Mouse (Mus musculus) left cerebral cortex, adult 8-10 months (tissue): Measurements from ENCODE around the gene Clybl. TPM values are rescaled to one million over a fixed set of nuclear protein-coding genes. Genes with fewer than 3 reads are reported as not detected.

ENCODE experiments used
- DNase-seq, 2 experiments: peaks; one replicate each; pipeline ENCODE4 v3.0.0; 2022; ENCODE audit warnings: low spot score in 2 of 2
- total RNA-seq, 4 experiments: library from RNA; stranded (reverse); gene quantifications; 2 replicates each; pipeline ENCODE4 v1.2.4; 2022

The Clybl gene
- total RNA-seq, 4 experiments from 2014 or later: 25.2 to 32.9 (median 27.3) TPM

DNA sequence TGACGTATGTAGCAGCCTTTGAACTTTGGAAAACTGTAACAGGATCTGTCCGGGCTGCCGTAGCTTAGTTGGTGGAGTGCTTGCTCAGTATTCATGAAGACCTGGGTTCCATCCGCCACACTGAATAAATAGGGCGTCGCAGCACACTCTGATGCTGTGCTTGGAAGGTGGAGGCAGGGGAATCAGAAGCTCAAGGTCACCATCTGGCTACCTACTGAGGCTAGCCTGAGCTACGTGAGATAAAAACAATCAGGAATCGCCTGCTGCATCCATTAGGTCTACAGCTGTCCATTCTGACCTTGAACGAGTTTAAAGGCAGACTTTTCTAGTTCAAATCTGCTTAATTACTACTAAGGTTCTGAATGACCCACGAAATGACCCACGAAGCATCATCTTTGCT, 118.8 kb downstream of the Clybl start:
- DNase-seq: no peak

DNA sequence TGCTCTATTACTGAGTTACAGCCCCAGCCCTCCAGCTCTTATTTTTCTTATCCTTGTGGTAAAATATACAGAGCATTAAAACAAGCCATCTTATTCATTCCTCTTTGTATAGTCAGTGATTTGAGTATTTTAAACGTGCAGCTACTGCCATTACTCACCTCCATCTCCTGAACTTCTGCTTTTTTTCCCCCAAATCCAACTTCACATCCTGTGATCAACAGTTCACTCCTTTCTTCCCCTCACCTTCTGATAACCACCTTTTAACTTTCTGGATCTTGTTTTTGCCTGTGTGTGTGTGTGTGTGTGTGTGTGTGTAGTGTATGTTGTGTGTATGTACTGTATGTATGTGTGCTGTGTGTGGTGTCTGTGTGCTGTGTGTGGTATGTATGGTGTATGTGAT, 122.3 kb downstream of the Clybl start:
- no peak for DNase-seq

DNA sequence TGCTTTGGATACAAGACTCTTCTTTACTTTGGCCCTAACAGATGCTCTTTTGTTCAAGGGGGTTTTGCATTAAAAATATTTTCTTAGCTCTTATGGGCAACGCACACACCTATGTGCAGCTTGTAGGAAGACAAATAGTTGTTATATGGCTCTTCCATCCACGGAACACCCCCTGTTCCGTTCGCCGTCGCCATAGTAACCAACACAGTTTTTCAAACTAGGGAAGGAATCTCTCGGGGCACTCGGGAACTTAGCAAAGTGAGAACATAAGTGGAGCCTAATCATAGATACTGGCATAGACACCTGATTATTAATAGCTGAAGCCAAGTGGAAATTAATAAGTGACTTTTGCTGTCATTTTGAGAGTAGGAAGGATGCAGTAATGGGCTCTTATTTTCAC, 123.6 kb downstream of the Clybl start:
- DNase-seq: no peak

DNA sequence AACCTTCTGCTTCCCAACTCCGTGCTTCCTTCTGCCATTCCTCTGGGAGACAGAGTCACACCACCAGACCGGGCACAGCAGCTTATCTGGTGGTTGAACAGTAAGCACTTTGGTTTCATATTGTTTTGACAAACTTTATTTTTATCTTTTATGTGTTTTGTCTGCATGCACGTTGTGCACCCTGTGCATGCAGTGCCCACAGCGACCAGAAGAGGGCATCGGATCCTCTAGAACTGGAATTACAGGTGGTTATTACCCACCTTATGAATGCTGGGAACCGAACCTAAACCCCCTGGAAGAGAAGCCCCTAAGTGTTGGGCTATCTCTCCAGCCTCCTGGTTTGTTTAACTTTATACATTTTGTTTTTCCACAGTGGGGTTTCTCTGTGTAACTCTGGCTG, 130.9 kb downstream of the Clybl start:
- DNase-seq: no peak

DNA sequence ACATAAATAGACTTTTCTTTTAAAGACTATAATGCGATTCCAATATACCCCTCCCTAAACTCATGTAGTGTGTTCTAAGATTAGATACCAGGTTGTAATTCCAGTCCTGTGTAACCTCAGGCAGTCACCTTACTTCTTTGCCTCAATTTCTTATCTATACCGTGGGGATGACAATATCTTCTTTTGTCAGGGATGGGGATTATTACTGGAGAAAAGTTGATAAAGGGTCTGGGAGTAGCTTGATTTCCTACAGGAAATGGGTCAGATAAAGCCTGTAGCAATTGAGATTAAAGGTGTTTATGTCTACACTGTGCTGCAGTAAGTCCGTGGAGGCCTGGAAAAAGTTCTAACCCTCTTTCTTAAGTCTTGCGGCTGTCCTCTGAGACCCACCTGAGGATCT, 131.8 kb downstream of the Clybl start:
- DNase-seq: no peak

GRCm38 (mm10) chr14:122315743-122316142, 134.2 kb downstream of the Clybl start:
- no peak for DNase-seq

DNA sequence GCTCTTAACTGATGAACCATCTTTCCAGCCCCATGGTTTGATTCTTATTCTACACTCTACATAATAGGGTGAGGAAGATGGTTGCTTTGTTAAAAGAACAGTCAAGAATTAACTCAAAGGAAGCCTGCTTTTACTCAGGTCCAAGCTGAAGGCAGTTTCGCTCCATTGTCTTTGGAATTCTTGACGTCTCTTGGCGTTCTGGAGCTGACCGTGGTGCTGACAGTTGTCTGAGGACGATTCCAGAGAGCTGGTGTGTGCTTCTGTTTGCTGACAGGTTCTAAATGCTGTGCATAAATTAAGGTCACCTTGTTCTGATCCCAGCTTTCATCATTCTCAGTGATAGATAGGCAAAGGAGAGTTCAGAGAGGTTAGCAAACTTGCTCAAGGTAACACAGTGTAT, 140.6 kb downstream of the Clybl start:
- DNase-seq: no peak

- DNase-seq: no peak
Measured at GRCm38 (mm10) chr14:122323838-122324458, 142.4 kb downstream of the Clybl start.

DNA sequence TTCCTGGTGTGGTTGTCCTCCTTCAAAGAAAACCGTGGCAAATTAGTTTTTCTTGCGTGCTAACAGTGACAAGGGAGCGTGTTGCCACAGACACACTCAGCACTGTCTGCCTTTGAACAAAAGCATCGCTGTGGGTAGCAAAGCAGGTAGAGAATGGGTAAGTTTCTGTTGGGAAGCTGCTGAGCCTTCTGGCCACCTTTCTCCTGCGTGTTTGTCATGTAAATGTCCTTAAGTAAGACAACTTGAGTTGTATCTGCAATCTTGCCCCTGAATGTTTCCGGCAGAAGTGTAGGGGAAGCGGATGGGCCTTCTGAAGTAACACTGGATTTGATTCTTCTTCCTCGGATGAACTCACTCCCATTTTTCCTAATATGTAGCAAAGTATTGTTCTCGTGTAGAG, 148.6 kb downstream of the Clybl start:
- DNase-seq: no peak

DNA sequence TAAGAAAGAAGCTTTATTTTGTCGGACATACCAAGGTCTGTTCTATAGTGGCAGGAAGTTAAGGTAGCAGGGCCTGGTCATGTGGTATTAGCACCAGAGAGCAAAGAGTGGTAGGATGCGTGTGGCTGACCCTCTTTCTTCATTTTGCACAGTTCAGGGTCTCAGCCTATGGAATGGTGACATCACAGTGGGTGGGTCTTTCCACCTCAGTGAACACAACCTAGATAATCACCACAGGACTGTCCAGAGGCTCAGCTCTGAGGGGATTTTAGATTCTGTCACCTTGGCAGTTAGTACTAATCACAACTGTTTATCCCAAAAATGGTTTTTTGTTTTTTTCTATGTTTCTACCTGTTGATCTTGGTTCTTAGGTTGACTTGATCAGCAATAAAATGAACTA, 149.2 kb downstream of the Clybl start:
- DNase-seq: no peak

DNA sequence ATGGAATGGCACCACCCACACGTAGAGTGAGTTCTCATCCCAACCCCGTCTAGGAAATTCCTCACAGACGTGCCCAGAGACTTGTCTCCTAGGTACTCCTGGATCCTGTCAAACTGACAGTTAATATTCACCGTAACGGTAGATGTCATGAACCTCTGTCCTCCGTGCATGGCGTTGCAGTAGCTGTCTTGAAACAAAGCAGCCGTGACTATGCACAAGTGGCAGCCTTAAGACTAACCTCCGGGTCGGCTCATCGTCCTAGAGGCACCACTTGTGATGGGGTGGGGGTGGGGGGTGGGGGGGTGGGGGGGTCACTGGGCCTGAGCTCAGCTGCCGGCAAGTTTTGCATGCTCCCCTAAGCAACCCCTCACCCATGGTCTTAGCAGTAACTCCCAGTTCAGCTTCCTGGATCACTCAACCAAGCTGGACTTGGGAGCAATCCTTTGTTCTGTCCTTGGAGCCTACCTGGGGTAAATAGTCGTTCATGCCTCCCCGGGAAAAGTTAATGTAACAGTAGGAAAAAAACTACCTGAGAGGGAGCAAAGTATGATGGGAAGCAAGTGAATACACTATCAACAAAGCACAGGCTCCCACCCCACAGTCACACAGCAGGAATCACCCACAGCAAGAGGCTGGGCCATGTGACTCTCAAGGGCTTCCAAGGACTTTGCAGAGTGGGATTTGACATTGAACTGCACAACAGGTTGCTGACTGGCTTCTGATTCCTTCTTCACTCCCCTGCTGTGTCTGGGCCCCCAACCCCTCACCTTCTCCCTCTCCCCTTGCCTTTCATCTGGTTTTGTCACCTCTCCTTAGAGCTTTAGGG, 150.3 kb downstream of the Clybl start:
- no peak for DNase-seq

GRCm38 (mm10) chr14:122336957-122337356, 155.5 kb downstream of the Clybl start:
- DNase-seq: no peak

GRCm38 (mm10) chr14:122338784-122339183, 157.3 kb downstream of the Clybl start:
- DNase-seq: no peak

- no peak for DNase-seq
Measured at GRCm38 (mm10) chr14:122340141-122340540, 158.6 kb downstream of the Clybl start.

DNA sequence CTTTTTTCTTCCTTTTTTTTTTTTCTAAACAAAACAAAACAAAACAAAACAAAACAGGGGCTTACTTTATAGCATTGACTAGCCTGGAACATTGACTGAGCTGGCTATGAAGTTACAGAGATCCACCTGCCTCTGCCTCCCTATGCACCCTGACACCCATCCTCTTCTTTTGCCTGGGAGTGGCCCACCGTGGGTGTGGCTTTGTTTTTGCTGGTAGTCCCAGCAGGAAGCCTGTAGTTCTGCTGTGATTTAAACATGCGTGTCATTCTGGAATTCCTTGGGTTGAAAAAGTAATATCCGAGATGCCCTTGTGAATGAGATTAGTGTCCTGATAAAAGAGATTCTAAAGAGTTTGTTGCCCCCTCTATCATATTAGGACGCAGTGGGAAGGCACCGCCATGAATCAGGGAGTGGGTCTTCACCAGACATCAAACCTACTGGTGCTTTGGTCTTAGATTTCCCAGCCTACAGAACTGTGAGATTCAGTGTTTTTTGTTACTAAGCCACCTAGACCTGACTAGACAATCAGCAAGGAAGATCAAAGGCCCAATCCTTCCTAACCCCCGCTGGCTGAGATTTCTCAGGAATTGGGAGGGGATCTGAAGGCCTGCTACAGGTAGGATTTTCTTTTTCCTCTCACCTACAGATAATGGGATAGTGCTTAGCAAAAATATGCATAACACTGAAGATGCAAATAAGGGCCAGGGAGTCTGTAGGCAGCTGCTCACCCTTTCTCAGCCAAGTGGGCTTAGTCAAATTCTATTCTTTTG, 160.3 kb downstream of the Clybl start:
- no peak for DNase-seq

DNA sequence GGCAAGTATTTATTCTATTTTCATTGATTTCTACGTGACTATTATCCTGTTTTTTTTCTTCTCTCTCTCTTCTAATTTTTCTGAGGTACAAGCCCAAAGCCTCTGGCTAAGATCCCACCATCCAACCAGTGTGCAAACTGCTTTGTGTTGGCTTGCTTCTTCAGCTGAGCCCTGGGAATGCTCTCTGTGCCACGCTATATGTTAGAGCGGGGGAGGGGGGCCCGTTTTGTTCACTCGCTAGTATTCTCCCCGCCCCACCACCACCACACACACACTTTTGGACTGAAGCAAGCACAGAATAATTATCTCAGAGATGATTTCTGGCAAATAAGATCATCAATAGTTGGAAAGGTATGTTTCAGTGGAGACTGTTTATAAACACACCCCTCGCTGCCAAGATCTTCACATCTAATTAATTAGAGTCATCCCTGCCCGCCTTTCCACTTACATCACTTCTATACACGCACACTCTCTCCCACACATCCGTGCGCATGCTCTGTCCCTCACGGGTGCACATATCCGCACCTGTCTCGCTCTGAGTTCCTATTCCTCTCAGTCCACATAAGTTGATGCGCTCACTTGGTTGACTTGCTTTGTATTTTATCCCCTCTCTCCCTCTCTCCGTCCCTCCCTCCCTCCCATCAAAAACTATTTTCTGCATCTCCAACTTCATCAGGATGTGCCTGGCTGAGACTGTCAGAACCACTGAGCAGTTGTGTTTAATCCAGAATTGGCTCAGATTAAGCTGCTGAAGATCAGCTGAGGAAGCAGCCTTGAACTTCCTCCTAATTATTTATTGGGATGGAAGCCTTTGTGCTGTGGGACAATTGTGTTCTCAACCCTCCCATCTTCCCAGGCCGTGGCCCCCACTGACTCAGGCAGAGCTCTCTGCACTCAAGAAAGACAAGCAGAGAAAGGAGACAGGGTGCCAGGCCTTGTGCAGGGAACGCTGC, 163.0 kb downstream of the Clybl start:
- no peak for DNase-seq

DNA sequence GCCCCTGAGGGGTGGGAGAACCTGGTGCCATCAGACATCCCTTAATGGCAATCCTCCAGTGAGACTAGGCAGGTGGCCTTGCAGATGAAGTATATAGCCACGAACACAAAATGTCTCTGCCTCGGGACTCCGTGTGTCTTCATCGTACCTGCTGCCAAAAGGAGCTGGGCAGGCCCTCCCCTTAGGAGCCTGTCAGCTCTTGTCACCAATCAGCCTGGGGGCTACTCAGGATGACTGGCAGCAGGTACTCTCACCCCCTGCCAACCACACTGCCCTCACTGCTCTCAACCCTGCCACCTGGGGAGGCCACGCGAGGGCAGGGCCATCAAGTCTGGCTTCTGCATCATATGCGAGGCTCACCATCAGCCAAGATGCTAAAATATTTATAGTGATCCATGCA, 166.6 kb downstream of the Clybl start:
- DNase-seq: no peak

- DNase-seq: no peak
Measured at GRCm38 (mm10) chr14:122349326-122349725, 167.8 kb downstream of the Clybl start.

GRCm38 (mm10) chr14:122349761-122350160, 168.3 kb downstream of the Clybl start:
- DNase-seq: no peak

DNA sequence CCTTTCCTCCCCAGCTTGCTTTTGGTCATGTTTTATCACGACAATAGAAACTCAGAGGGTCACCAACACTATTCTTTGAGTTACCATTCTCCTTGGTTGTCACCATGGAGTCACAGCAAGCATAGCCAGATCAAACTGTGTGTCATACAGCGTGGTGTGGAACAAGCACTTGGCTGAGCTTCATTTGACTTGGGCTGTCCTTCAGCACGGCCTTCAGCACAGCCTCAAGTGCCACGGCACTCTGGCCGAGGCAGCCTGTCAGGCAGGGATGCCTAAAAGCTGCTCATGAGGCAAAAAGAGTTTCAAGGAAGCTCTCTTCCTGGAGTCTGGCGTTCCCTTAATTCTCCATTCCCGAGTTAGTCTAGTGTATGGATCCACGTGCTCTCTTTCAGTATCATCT, 169.3 kb downstream of the Clybl start:
- DNase-seq: no peak

- DNase-seq: no peak
Measured at GRCm38 (mm10) chr14:122357316-122357715, 175.8 kb downstream of the Clybl start.
